Mouse (Mus musculus): ENCODE measurements at regions not wholly inside any gene's neighbourhood (a gene's known extent, or its start where the extent isn't known, plus 50 kb on each side); places are given as distances from the start of the nearest gene placed in this dataset.

DNA sequence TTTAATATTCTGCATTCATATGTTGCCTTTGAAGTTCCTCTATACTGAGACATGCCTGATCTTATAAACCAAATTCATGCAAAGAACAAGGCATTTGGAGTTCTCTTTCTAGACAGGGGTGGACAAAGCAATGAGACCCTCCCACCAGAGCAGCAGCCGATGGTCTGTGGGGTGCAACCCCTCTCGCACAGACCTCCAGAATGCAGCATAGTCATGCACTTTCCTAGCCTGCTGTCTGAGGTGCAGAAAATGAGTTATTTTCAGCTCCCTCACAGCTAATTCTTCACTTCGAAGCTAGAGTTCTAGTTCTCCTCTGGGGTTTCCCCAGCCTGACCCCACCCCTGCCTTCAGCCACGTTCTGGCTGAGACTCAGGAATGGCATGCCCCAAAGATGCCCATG is 288.6 kb upstream of the Pitx2 start:
- TF ChIP-seq ZC3H11A (IDR thresholded peaks at IDR 0.05; ENCODE audit: borderline replicate concordance, low read depth, low read length) (no peak), MAFK (IDR thresholded peaks at IDR 0.05; ENCODE audit: insufficient read depth, low read depth, low read length) (no peak)
